ENCODE assay signal across 23 mouse cellular contexts in genomic region chrX:92786814-92787213, GRCm38 (mm10).
DNase-seq lines count a peak whose midpoint lies in the region; ATAC-seq and TF ChIP-seq lines count a peak whose summit lies in the region.
"Had no signal": no experiment of that assay in that cellular context is flagged by ENCODE, and none has a peak within 500 bp of the region (broad histone marks: within the 10 kb centered on the region; RNA-seq: fewer than 3 reads in every experiment).

No protein-coding gene starts in this region.

- H3K9ac ChIP-seq in hindbrain, embryonic 14.5 days = no peak overlapping the region
- H3K9ac ChIP-seq in midbrain, embryonic 14.5 days (replicated peaks; ENCODE audit: low read length) = no peak overlapping the region
- H3K9ac ChIP-seq: forebrain, embryonic 15.5 days; heart, embryonic 12.5 days; heart, embryonic 15.5 days; hindbrain, embryonic 15.5 days had no signal

- no peak for TF ChIP-seq CTCF in brain, embryonic 14.5 days (IDR thresholded peaks at IDR 0.05; ENCODE audit: borderline replicate concordance, extremely low read depth, insufficient read depth, insufficient read length)

- no peak overlapping the region for H3K4me2 ChIP-seq in hindbrain, embryonic 14.5 days (replicated peaks)
- no peak overlapping the region for H3K4me2 ChIP-seq in midbrain, embryonic 14.5 days (ENCODE audit: low read length)
- H3K4me2 ChIP-seq: forebrain, embryonic 15.5 days; heart, embryonic 12.5 days; heart, embryonic 15.5 days; hindbrain, embryonic 15.5 days had no signal

- TF ChIP-seq POLR2A in brain, embryonic 14.5 days (IDR thresholded peaks at IDR 0.05; ENCODE audit: borderline replicate concordance, extremely low read depth, insufficient read depth, insufficient read length, poor library complexity, severe bottlenecking) = no peak

- WGBS in hindbrain, embryonic 14.5 days = 57% methylated on average over 2 of the region's 2 CpGs
- 54% methylated on average over 2 of the region's 2 CpGs for WGBS in midbrain, embryonic 14.5 days

- H3K27ac ChIP-seq in hindbrain, embryonic 14.5 days = no peak overlapping the region
- H3K27ac ChIP-seq in midbrain, embryonic 14.5 days (replicated peaks; ENCODE audit: low read depth, low read length) = no peak overlapping the region
- H3K27ac ChIP-seq: forebrain, embryonic 15.5 days; heart, embryonic 15.5 days; hindbrain, embryonic 15.5 days had no signal

- no peaks in the 10 kb centered on the region for H3K4me1 ChIP-seq in hindbrain, embryonic 14.5 days (replicated peaks; ENCODE audit: control insufficient read depth, insufficient read depth, low read length)
- no peaks in the 10 kb centered on the region for H3K4me1 ChIP-seq in midbrain, embryonic 14.5 days (ENCODE audit: control insufficient read depth, insufficient read depth, low read length)
- H3K4me1 ChIP-seq: heart, embryonic 12.5 days; heart, embryonic 15.5 days; hindbrain, embryonic 15.5 days had no signal

- H3K27me3 ChIP-seq in hindbrain, embryonic 14.5 days (ENCODE audit: control insufficient read depth, insufficient read depth, low read length) = no peaks in the 10 kb centered on the region
- no peaks in the 10 kb centered on the region for H3K27me3 ChIP-seq in midbrain, embryonic 14.5 days (ENCODE audit: control insufficient read depth, insufficient read depth, low read length)
- H3K27me3 ChIP-seq: CH12.LX; forebrain, embryonic 15.5 days; heart, embryonic 12.5 days; heart, embryonic 15.5 days; hindbrain, embryonic 15.5 days had no signal

- ATAC-seq in hindbrain, embryonic 14.5 days (ENCODE audit: low FRiP score) = no peak
- no peak for ATAC-seq in midbrain, embryonic 14.5 days (ENCODE audit: low FRiP score, low TSS enrichment)
- ATAC-seq: activated CD4-positive, CD25-positive, alpha-beta regulatory T cell, adult 4 months; forebrain, embryonic 15.5 days; intestine, postnatal 0 days had no signal

- peak; percentile 36 for DNase-seq in heart, adult 11 months
- DNase-seq in heart, adult 9 months (ENCODE audit: low spot score in 2 of 2) = no peak
- peak; percentile 5 for DNase-seq in 416B (ENCODE audit: low read depth)
- DNase-seq in brain, embryonic 14.5 days (ENCODE audit: low read depth) = peak; percentile 33
- no peak for DNase-seq in urinary bladder, postnatal 4 days (ENCODE audit: low spot score in 2 of 2)
- no peak for DNase-seq in hindbrain, embryonic 14.5 days (ENCODE audit: low spot score)
- no peak for DNase-seq in midbrain, embryonic 14.5 days
- DNase-seq: adrenal gland, adult 8-10 months; adrenal gland, postnatal 25 days; cerebellum, adult 18-20 months; cerebellum, adult 9-10 months; cerebellum, postnatal 14 days; gastrocnemius, postnatal 10 days; gastrocnemius, postnatal 36 days; heart, postnatal 36 days had no signal

- H3K36me3 ChIP-seq in hindbrain, embryonic 14.5 days (replicated peaks; ENCODE audit: control insufficient read depth, insufficient read depth) = no peaks in the 10 kb centered on the region
- no peaks in the 10 kb centered on the region for H3K36me3 ChIP-seq in midbrain, embryonic 14.5 days (ENCODE audit: control insufficient read depth, insufficient read depth, low read length)
- H3K36me3 ChIP-seq: forebrain, embryonic 15.5 days; G1E; heart, embryonic 12.5 days; heart, embryonic 15.5 days; hindbrain, embryonic 15.5 days had no signal

- no peak overlapping the region for H3K4me3 ChIP-seq in hindbrain, embryonic 14.5 days (replicated peaks; ENCODE audit: low read length)
- H3K4me3 ChIP-seq in midbrain, embryonic 14.5 days (replicated peaks; ENCODE audit: low read depth, low read length) = no peak overlapping the region
- H3K4me3 ChIP-seq: forebrain, embryonic 15.5 days; heart, embryonic 12.5 days; heart, embryonic 15.5 days; hindbrain, embryonic 15.5 days had no signal

- no peaks in the 10 kb centered on the region for H3K9me3 ChIP-seq in hindbrain, embryonic 14.5 days (ENCODE audit: control insufficient read depth, low read length)
- no peaks in the 10 kb centered on the region for H3K9me3 ChIP-seq in midbrain, embryonic 14.5 days (ENCODE audit: control insufficient read depth, low read length)
- H3K9me3 ChIP-seq: forebrain, embryonic 15.5 days; G1E; heart, embryonic 12.5 days; heart, embryonic 15.5 days; hindbrain, embryonic 15.5 days had no signal

Comparison
In these comparisons a context has a peak if more than half of its experiments do, and no peak if none do; other contexts are left out.
1. DNase-seq: peak in heart, adult 11 months (single experiment), 416B (single experiment) and brain, embryonic 14.5 days (single experiment); none in heart, adult 9 months (0 of 2), urinary bladder, postnatal 4 days (0 of 2), hindbrain, embryonic 14.5 days (single experiment) and midbrain, embryonic 14.5 days (single experiment).